Mouse (Mus musculus): ENCODE results near the gene Sh3pxd2a. TPM values are rescaled to one million over a fixed set of nuclear protein-coding genes. Genes with fewer than 3 reads are reported as not detected.

The Sh3pxd2a gene
- polyA plus RNA-seq, 1 experiment from 2014 or later, result 8.8 TPM

DNA sequence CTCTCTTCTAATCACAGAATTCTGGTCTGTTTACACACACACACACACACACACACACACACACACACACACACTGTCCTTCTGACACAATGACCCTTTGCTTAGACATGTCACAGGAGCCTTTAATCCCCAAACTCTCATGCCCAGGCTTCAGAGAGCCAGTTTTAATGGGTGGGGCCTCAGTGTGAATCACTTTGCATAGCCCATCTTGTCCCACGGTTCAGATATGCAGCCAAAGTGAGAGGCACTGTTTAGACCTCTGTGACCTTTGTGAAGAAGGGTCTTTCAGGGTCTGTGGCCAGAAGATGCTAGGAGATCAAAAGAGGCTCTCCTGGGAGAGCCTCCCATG, 148.3 kb downstream of the Sh3pxd2a start:
- H3K27ac ChIP-seq (ENCODE audit: low read depth), result peak overlapping the region; percentile 96; the same call in 1 of the 2 replicates
- no peak for ATAC-seq (replicated peaks; ENCODE audit: low FRiP score, low TSS enrichment, low read depth)
- H3K9ac ChIP-seq (ENCODE audit: low read length), result no peak overlapping the region
- peaks cover 63% of the 10 kb centered on the region for H3K4me1 ChIP-seq (replicated peaks; ENCODE audit: control insufficient read depth, insufficient read depth, low read length)
- no peaks in the 10 kb centered on the region for H3K27me3 ChIP-seq (replicated peaks; ENCODE audit: control insufficient read depth, insufficient read depth, low read length)
- H3K4me3 ChIP-seq (ENCODE audit: low read depth, low read length), result no peak overlapping the region
- WGBS, result 19% methylated on average over 1 of the region's 1 CpGs
- H3K36me3 ChIP-seq (ENCODE audit: control insufficient read depth, insufficient read depth, low read length), result no peaks in the 10 kb centered on the region
- no peak overlapping the region for H3K4me2 ChIP-seq (ENCODE audit: low read length)
- no peak for DNase-seq (ENCODE audit: low spot score)
- no peaks in the 10 kb centered on the region for H3K9me3 ChIP-seq (ENCODE audit: control insufficient read depth, low read length)

DNA sequence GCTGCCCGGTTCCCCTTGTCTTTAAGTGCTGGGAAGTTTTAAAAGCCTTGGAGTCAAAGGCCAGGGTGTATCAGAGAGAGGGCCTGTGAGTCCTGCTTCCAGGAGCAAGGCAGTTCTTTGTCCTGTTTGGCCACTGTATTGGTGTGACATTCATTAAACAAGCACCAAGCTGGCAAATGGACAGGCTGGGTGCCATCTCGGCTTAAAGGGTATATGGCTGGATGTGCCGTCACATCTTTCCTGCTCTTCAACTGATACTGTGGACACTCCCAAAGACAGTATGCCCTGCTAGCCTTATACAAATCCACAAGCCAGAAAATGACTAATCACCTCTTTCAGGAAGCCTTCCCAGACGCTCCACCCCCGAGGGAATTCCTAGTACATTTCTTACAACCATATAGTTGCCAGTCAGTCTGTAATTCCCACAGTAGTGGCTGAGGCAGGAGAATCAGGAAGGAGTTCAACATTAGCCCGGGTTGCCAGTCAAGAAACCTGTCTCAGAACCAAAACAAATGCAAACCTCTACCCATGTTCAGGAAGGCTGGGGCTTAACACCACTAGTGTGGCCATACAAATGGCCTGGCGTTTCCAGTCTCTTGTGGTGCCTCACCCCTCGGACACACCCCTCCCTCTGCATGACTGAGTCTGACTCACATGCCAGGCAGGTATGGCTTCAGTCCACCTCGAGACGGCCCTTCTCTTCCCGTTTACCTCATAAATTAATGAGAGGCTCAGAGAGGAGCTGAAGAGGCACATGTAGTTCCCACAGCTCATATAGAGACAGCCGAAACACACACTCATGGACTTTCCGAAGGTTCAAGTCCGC, 148.9 kb downstream of the Sh3pxd2a start:
- 39% methylated on average over 14 of the region's 14 CpGs for WGBS
- Histone ChIP-seq H3K4me1 (replicated peaks; ENCODE audit: control insufficient read depth, insufficient read depth, low read length) (peaks cover 57% of the 10 kb centered on the region), H3K9ac (ENCODE audit: low read length) (peak overlapping the region; percentile 82; the same call in 1 of the 2 replicates)

GRCm38 (mm10) chr19:47314076-47314941, 149.9 kb downstream of the Sh3pxd2a start:
- peak overlapping the region; percentile 76 for H3K4me2 ChIP-seq (ENCODE audit: low read length)
- ATAC-seq (replicated peaks; ENCODE audit: low FRiP score, low TSS enrichment, low read depth) (peak; percentile 65), DNase-seq (ENCODE audit: low spot score) (peak; percentile 79)
- H3K36me3 ChIP-seq (ENCODE audit: control insufficient read depth, insufficient read depth, low read length), result peaks cover 7% of the 10 kb centered on the region; the same call in 1 of the 2 replicates
- 4% methylated on average over 49 of the region's 49 CpGs for WGBS
- peak overlapping the region; percentile 53 for H3K4me3 ChIP-seq (ENCODE audit: low read depth, low read length)
- H3K27me3 ChIP-seq (replicated peaks; ENCODE audit: control insufficient read depth, insufficient read depth, low read length), result no peaks in the 10 kb centered on the region
- H3K9me3 ChIP-seq (ENCODE audit: control insufficient read depth, low read length), result no peaks in the 10 kb centered on the region
- peaks cover 52% of the 10 kb centered on the region for H3K4me1 ChIP-seq (replicated peaks; ENCODE audit: control insufficient read depth, insufficient read depth, low read length)
- peak overlapping the region; percentile 82 for H3K9ac ChIP-seq (ENCODE audit: low read length)
- peak overlapping the region; percentile 96 for H3K27ac ChIP-seq (ENCODE audit: low read depth)

More for the DNA sequence above, 148.9 kb downstream of the Sh3pxd2a start:
- peak overlapping the region; percentile 96 for H3K27ac ChIP-seq (ENCODE audit: low read depth)
- H3K9me3 ChIP-seq (ENCODE audit: control insufficient read depth, low read length), result no peaks in the 10 kb centered on the region
- H3K4me2 ChIP-seq (ENCODE audit: low read length), result peak overlapping the region; percentile 76
- no peaks in the 10 kb centered on the region for H3K27me3 ChIP-seq (replicated peaks; ENCODE audit: control insufficient read depth, insufficient read depth, low read length)
- DNase-seq (ENCODE audit: low spot score) (no peak), ATAC-seq (replicated peaks; ENCODE audit: low FRiP score, low TSS enrichment, low read depth) (no peak)
- peak overlapping the region; percentile 53; the same call in 1 of the 2 replicates for H3K4me3 ChIP-seq (ENCODE audit: low read depth, low read length)
- H3K36me3 ChIP-seq (ENCODE audit: control insufficient read depth, insufficient read depth, low read length), result no peaks in the 10 kb centered on the region

DNA sequence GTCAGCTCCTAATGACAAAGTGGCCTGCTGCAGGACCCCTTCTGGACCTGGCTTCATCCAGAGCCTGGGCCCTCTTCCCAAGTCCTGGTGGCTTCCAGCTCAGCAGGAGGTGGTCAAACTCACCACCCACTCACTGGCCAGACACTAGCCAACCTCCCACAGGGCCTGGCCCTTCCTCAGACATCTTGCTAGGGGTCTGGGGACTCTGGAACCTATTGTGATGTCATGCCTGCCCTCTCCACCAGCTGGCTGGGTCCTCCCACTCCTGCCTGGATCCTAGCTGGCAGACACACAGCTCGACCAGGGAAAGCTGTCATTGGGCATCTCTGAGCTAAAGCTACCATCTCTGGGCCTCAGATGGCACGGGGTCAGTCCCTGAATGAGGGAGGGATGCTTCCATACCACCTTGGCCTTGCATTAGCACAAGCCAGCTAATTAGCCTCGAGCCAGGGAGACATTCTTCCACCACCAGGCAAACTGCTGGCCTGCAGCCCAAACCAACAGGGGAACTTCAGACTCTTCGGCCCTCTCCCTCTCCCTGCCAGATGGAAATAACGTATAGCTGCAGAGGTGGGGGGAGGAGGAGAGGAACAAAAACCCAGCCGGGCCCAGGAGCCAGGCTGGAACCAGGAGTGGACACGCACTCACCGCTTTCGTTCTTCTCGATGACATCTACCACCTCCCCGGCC, 150.7 kb downstream of the Sh3pxd2a start:
- DNase-seq (ENCODE audit: low spot score) (peak; percentile 73), ATAC-seq (replicated peaks; ENCODE audit: low FRiP score, low TSS enrichment, low read depth) (0 out of 2 replicates have a peak, but pooled peaks have one; percentile 4)
- peaks cover 7% of the 10 kb centered on the region; the same call in 1 of the 2 replicates for H3K36me3 ChIP-seq (ENCODE audit: control insufficient read depth, insufficient read depth, low read length)
- H3K9ac ChIP-seq (ENCODE audit: low read length), result peak overlapping the region; percentile 82
- no peaks in the 10 kb centered on the region for H3K9me3 ChIP-seq (ENCODE audit: control insufficient read depth, low read length)
- WGBS, result 15% methylated on average over 11 of the region's 11 CpGs
- peak overlapping the region; percentile 53 for H3K4me3 ChIP-seq (ENCODE audit: low read depth, low read length)
- no peaks in the 10 kb centered on the region for H3K27me3 ChIP-seq (replicated peaks; ENCODE audit: control insufficient read depth, insufficient read depth, low read length)
- H3K4me2 ChIP-seq (ENCODE audit: low read length), result peak overlapping the region; percentile 76
- peaks cover 56% of the 10 kb centered on the region for H3K4me1 ChIP-seq (replicated peaks; ENCODE audit: control insufficient read depth, insufficient read depth, low read length)
- peak overlapping the region; percentile 96 for H3K27ac ChIP-seq (ENCODE audit: low read depth)

DNA sequence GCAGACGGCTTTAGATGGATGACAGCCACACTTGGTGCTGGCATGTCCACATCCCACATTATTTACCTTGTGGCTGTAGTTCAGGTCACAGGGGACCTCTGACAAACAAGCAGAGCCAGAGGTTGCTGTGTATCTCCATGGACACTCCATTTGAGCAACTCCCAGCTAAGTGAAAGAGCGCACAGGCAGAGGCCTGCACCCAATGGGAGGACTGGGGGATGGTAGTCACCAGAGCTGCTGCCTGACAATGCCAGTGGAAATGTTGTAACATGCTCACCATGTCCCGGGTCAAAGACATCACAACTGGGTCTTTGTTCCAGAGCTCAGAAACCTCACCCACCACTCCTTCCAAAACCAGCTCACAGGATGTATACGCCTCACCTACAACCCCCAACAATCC, 153.0 kb downstream of the Sh3pxd2a start:
- no peak overlapping the region for H3K4me2 ChIP-seq (ENCODE audit: low read length)
- H3K27me3 ChIP-seq (replicated peaks; ENCODE audit: control insufficient read depth, insufficient read depth, low read length), result no peaks in the 10 kb centered on the region
- peaks cover 20% of the 10 kb centered on the region for H3K36me3 ChIP-seq (ENCODE audit: control insufficient read depth, insufficient read depth, low read length)
- ATAC-seq (replicated peaks; ENCODE audit: low FRiP score, low TSS enrichment, low read depth) (no peak), DNase-seq (ENCODE audit: low spot score) (no peak)
- H3K9me3 ChIP-seq (ENCODE audit: control insufficient read depth, low read length), result no peaks in the 10 kb centered on the region
- peaks cover 35% of the 10 kb centered on the region for H3K4me1 ChIP-seq (replicated peaks; ENCODE audit: control insufficient read depth, insufficient read depth, low read length)
- H3K4me3 ChIP-seq (ENCODE audit: low read depth, low read length), result no peak overlapping the region
- 65% methylated on average over 4 of the region's 4 CpGs for WGBS
- no peak overlapping the region for H3K27ac ChIP-seq (ENCODE audit: low read depth)
- H3K9ac ChIP-seq (ENCODE audit: low read length), result no peak overlapping the region

DNA sequence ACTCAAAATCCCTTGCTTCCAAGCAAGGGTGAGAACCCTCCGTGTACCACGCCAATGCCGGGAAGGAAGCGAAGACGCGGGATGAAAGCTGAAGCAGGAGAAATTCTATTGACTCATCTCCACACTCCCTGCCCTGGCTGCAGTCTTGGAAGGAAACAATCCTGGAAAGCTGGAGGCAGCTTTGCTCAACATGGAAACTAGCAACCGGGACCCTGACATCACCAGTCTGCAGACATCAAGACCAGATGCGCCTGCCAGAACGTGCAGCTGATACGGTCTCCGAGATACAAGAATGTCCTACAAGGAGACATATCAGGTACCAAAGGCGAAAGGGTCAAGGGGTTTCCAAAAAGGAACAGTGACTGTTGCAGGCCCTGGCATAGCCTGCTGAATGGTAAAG, 154.4 kb downstream of the Sh3pxd2a start:
- ATAC-seq (replicated peaks; ENCODE audit: low FRiP score, low TSS enrichment, low read depth), result no peak
- WGBS, result 95% methylated on average over 12 of the region's 12 CpGs
- Histone ChIP-seq H3K4me2 (ENCODE audit: low read length) (no peak overlapping the region), H3K27ac (ENCODE audit: low read depth) (no peak overlapping the region), H3K27me3 (replicated peaks; ENCODE audit: control insufficient read depth, insufficient read depth, low read length) (no peaks in the 10 kb centered on the region), H3K36me3 (ENCODE audit: control insufficient read depth, insufficient read depth, low read length) (peaks cover 23% of the 10 kb centered on the region), H3K4me1 (replicated peaks; ENCODE audit: control insufficient read depth, insufficient read depth, low read length) (peaks cover 23% of the 10 kb centered on the region), H3K9ac (ENCODE audit: low read length) (no peak overlapping the region), H3K9me3 (ENCODE audit: control insufficient read depth, low read length) (no peaks in the 10 kb centered on the region), H3K4me3 (ENCODE audit: low read depth, low read length) (no peak overlapping the region)
- no peak for DNase-seq (ENCODE audit: low spot score)

GRCm38 (mm10) chr19:47306917-47307315, 157.3 kb downstream of the Sh3pxd2a start:
- Histone ChIP-seq H3K4me3 (ENCODE audit: low read depth, low read length) (no peak overlapping the region), H3K4me2 (ENCODE audit: low read length) (no peak overlapping the region), H3K9ac (ENCODE audit: low read length) (no peak overlapping the region), H3K27ac (ENCODE audit: low read depth) (no peak overlapping the region), H3K4me1 (replicated peaks; ENCODE audit: control insufficient read depth, insufficient read depth, low read length) (peaks cover 21% of the 10 kb centered on the region), H3K36me3 (ENCODE audit: control insufficient read depth, insufficient read depth, low read length) (peaks cover 30% of the 10 kb centered on the region), H3K9me3 (ENCODE audit: control insufficient read depth, low read length) (no peaks in the 10 kb centered on the region), H3K27me3 (replicated peaks; ENCODE audit: control insufficient read depth, insufficient read depth, low read length) (no peaks in the 10 kb centered on the region)
- 76% methylated on average over 8 of the region's 8 CpGs for WGBS
- DNase-seq (ENCODE audit: low spot score) (no peak), ATAC-seq (replicated peaks; ENCODE audit: low FRiP score, low TSS enrichment, low read depth) (no peak)

Data from intestine, embryonic 14.5 days (tissue).